Mouse (Mus musculus): Measurements from ENCODE around the gene Poc1a. TPM values are rescaled to one million over a fixed set of nuclear protein-coding genes. Genes with fewer than 3 reads are reported as not detected.

Poc1a gene
- total RNA-seq, 2 experiments from 2014 or later: 12.5 to 15.4 TPM

- DNase-seq (ENCODE audit: low spot score in 2 of 2): no peak
Measured at GRCm38 (mm10) chr9:106263381-106263924, 17.4 kb upstream of the Poc1a start.

DNA sequence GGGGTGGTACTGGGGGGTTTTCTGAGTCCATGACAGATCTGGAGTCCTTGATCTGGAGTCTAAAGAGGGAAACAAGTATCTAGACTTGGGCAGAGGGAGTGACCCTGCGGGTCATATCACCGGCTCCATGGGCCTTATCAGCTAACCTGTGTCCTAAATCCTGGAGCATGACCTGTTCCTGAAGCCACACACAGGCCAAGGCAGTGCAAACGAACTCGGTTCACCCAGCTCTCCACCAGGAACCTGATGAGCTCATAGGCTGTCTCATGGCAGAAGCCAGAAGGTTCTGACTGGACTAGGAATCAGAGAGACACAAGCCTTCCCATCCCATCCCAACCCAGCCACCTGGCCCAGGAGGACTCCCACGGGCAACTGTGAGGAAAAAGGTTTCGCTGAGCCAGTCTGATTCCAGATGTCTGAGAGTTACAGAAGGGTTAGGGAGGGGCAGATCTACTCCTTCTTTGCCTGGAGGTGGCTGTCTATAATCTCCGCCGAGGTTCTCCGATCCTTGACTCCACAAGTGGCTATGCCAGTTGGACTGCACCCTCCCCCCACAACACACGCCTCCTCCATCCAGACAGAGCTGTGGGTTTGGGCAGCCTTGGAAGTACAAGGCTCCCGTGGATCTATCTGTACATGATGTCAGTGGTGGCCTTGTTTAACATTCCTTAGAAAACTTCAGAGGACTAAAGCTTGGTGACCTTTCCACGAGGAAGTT, 15.3 kb upstream of the Poc1a start:
- DNase-seq (ENCODE audit: low spot score in 2 of 2): no peak

GRCm38 (mm10) chr9:106266936-106267657, 13.8 kb upstream of the Poc1a start:
- no peak for DNase-seq (ENCODE audit: low spot score in 2 of 2)

- DNase-seq (ENCODE audit: low spot score in 2 of 2): no peak
Measured at GRCm38 (mm10) chr9:106268421-106268820, 12.4 kb upstream of the Poc1a start.

GRCm38 (mm10) chr9:106269076-106269788, 11.6 kb upstream of the Poc1a start:
- DNase-seq (ENCODE audit: low spot score in 2 of 2): no peak

DNA sequence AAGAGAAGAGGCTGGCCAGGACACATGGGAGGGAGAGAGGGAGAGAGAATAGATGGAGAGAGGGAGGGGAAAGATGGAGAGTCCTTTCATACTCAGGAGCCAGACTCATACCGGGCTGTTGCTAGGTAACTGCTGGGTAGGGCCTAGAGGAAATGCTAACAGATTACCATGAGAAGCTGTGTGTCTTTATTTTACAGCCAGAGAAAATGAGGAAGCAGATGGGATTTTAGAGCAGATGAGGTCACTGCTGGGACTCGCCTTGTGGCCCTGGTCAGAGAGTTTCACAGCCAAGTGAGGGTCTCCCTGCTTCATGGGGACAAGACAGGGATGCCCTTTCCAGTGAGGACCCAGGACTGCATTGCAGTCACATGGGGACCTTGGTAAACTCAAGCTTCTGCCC, 11.0 kb upstream of the Poc1a start:
- DNase-seq (ENCODE audit: low spot score in 2 of 2): peak in 1 of 2 experiments; percentile 56

DNA sequence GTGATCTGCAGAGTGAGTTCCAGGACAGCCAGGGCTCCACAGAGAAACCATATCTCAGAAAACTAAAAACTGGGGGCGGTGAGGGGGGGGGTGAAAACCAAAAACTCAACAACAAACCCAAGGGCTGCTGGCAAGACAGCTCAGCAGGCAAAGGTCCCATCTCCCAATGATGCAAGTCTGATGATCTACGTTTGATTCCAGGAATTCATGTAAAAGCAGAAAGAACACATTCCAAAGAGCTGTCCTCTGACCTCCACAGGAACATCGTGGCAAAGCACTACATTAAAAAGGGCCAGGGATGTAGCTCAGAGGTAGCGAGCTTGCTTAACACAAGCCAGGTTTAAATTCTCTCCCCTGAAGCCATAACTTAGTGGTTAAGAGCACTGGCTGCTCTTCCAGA, 10.2 kb upstream of the Poc1a start:
- DNase-seq (ENCODE audit: low spot score in 2 of 2): no peak

DNA sequence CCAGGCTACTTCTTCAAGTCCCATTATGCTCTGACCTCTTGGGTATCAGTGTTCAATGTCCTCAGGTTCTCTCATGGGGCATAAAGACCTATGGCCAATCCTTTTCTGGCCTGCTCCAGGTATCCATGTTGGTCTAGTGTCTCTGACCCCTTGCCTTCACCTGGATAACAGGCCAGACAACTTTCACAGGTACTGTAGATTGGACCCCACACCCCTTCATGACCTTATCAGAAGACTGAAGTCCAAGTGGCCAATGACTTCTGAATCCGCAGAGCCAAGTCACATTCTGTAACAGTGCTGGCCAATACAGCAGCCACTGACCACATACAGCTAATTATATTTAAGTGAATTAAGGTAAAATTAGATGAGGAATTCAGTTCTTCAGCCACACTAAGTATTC, 8.6 kb upstream of the Poc1a start:
- DNase-seq (ENCODE audit: low spot score in 2 of 2): no peak

GRCm38 (mm10) chr9:106273276-106273675, 7.6 kb upstream of the Poc1a start:
- no peak for DNase-seq (ENCODE audit: low spot score in 2 of 2)

DNA sequence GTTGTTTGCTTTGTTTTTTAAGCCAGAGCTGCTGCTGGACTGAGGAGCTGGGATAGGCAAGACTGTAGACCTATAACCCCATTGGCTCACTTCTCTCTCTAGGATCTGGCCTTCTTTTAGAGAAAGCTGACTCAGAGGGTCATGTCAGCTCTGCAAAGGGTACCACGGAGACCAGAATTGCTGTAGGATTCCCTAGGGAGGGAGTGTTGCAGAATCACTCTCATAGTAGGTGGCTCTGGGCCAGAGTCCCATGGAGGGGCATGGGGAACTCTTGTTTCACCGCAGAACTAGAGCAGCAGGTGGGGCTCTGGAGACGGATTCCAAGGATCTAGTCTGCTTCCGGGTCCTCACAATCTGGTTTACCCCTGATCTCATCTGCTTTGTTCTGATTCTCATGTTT, 7.1 kb upstream of the Poc1a start:
- no peak for DNase-seq (ENCODE audit: low spot score in 2 of 2)

DNA sequence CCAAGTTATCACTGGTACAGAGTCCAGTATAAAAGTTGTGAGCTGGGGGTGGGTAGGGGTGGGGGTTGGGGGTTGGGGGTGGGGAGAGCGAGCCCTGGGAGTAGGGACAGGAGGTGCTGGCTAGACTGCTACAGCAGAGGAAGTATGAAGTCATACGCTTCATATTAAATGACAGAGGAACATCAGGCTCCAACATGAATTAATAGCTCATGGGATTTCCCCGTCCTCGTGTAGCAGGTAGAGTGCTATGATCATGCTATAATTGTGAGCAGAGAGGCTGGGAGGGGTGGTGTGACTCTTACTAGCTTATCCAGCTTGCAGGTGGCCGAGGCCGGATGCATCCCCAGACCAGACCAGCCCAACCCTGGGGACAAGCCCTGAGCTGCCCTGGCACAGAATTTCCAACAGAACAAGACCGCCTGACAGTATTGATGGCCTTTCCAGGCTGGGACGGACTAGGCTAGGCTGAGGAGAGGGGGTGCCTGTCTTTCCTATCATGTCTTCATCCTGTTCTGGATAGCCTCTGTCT, 6.1 kb upstream of the Poc1a start:
- no peak for DNase-seq (ENCODE audit: low spot score in 2 of 2)

DNA sequence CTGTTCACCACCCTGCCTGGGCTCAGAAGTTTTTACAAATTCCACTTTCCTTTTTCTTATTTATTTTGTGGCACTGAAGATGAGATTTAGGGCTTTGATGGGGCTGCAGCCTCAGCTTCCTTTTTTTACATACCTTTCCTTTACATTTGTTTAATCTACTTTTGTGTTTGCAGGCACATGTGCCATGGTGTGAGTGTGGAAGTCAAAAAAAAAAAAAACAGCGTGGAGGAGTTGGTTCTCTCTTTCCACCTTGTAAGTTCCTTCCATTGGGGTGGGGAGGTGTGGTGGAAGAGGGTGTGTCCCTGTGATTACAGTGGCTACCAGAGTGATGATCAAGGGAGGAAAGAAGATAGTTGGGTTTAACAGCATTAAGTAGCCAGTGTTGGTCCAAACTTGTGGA, 5.1 kb upstream of the Poc1a start:
- DNase-seq (ENCODE audit: low spot score in 2 of 2): no peak

DNA sequence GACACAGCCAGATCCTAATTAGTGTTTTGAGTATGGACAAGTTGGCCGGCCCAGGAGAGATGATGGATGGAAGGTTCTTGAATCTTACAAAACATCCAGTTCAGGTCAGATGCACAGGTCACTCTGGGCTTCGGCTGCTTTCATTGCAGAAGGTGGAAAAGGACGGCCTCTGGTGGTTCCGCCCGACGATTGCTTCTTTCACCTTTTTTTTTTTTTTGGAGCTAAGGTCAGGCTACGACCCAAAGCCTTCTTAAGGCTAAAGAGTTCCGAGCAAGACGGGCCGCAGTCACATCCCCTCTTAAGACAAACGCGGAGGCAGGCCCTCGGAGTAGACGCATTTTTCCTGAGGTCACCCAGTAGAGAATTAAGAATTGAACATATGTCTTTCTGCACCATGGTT, 475 bp upstream of the Poc1a start:
- peak in 1 of 2 experiments; percentile 48 for DNase-seq (ENCODE audit: low spot score in 2 of 2)

DNA sequence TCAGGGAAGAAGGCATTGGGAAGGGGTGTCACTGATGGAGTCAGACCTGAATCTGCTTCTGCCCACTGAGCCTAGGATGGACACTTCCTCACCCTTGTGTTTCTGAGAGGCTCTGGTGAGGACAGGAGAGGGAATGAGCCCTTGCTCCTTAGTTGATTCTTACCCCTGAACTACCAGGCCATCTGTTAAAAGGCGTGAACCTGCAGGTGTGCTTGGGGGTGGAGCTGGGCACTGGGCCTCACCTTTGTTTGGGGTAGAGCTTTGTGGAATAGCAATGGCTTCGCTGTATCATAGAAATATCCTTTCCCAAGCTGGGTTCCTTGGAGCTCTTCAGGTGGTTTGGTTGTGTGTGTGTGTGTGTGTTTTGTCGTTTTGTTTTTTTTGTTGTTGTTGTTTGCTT, 1.2 kb downstream of the Poc1a start:
- no peak for DNase-seq (ENCODE audit: low spot score in 2 of 2)

DNA sequence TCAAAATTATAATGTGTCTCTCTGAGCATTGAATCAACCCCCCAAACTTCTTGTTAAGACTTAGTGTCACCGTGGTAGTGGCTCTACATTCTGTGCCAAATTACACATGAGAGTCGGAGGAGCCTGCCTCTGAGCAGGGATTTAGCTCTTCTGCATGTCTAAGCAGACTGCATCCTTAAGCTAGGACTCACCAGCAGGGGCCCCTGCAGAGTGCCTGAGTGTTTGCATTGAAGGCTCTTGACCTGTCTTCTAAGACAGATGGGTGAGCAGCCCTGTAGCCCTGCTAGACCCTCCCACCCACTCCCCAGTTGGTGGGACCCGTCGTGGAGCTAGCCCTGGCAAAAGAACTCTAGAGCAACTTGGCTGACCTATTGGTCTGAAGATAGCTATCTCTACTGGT, 6.3 kb downstream of the Poc1a start:
- DNase-seq (ENCODE audit: low spot score in 2 of 2): no peak

GRCm38 (mm10) chr9:106288864-106289263, 8.0 kb downstream of the Poc1a start:
- DNase-seq (ENCODE audit: low spot score in 2 of 2): peak; percentile 81 to 94

DNA sequence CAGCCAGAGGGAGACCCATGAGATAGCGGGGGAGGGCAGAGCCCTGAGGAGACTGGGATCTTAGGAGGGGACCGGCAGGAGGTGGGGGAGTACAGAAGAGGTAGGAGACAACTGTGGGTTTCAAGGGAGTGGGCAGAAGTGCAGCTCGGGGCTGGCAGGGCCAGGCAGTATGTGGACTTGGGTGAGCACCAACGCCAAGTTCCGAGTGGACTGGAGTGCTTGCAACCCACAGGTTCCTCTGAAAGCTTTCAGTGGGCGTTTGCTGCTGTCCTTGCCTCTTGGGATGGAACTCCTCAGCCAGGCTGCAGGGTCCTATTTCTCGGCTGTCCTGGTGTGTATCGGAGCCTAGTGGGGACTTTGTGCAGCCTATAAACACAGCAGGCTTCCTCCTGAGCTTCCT, 9.0 kb downstream of the Poc1a start:
- DNase-seq (ENCODE audit: low spot score in 2 of 2): no peak

GRCm38 (mm10) chr9:106290636-106291122, 9.8 kb downstream of the Poc1a start:
- DNase-seq (ENCODE audit: low spot score in 2 of 2): peak; percentile 84 to 92

GRCm38 (mm10) chr9:106293569-106294156, 12.8 kb downstream of the Poc1a start:
- peak in 1 of 2 experiments; percentile 84 for DNase-seq (ENCODE audit: low spot score in 2 of 2)

- DNase-seq (ENCODE audit: low spot score in 2 of 2): no peak
Measured at GRCm38 (mm10) chr9:106296637-106297174, 15.8 kb downstream of the Poc1a start.
